Mouse (Mus musculus): ENCODE measurements around the gene 4933417A18Rik. TPM values are rescaled to one million over a fixed set of nuclear protein-coding genes. Genes with fewer than 3 reads are reported as not detected.

The 4933417A18Rik gene
- not detected for polyA plus RNA-seq (2017; shearing (Covaris generic))

GRCm38 (mm10) chr13:34924210-34924609 is at the start of gene 4933417A18Rik, which contains the start of gene Fam217a:
4933417A18Rik (plus strand) TSS chr13:34924409.
Fam217a (minus strand) TSS chr13:34924310.

DNA sequence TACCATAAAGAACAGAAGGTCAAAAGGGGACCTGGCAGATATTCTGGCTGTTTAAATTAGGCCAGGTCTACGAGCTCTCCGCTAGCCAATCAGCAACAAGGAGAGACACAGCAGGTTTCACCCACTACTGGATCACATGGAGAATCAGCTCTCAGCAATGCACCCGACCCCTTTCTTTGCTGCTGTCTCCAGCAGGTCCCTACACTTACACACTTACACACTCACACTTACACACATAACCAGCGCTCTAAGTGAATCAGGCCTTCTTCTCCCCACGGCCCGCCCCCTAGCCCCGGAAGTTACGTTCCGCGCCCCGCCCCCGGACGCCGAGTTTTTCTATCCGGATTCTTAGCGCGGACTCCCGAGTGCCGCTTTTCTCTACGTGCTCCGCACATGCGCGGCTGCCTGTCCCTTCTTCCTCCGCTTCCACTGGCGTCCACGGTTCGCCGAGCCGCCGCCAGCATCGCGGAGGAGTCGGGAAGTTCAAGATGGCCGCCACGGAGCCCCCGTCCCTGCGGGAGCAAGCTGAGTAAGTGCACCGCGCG is 49.0 kb upstream of the 4933417A18Rik start, which contains the start of gene Prpf4b:
Prpf4b (plus strand) TSS at position 137 of the 545 bp plus-strand sequence.

DNA sequence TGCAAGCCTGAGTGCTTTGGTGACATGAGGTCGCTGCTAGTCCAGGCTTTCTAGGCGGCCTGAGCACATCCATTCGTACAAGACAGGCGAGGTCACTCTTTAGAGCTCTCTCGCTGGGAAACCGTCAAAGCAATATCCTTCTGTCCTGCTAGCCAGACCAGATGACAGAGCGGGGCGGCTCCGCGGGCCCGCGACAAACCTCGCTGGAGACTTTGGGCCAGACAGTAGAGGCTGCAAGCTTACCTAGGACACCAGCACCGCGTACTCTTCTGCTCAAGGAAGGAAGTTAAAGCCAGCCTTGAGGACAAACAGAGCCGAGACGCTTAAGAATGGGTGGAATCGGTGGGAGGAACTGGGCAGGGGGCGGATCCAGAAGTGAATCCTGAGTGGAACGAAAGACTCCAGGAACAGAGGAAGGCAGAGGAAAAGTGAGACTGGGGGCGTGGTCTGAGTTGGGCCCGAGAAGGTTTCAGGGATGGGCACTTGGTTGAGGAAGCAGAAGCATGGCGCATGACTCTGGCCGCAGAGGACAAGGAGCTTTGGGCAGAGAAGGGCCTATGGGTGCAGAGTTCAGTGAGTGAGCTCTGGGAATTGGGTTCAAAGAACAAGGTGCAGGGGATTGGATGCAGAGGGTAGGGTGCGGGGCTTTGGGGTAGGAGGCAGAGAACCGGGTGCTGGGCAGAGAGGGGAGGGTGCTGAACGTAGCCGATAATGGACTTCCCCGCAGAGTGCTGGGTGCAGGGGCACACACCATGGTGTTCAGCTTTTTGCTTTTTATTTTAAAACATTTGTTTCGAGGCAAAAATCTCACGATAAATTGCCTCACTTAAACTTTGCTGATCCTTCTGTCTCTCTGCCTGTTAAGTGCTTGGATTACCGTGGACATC is 39.5 kb downstream of the 4933417A18Rik start, which contains the start of gene Eci3:
Eci3 (minus strand) TSS at position 300 of the 887 bp plus-strand sequence.

Other genes starting within 250 kb of the 4933417A18Rik start
- gene Fam50b, start 189.6 kb upstream of the 4933417A18Rik start, polyA plus RNA-seq (2017; shearing (Covaris generic)), result not detected
- 10 to 100 TPM; 96.1 to 96.5 TPM for gene Prpf4b, start 49.1 kb upstream of the 4933417A18Rik start, polyA plus RNA-seq (2017; shearing (Covaris generic))
- gene Fam217a, start 99 bp upstream of the 4933417A18Rik start, polyA plus RNA-seq (2017; shearing (Covaris generic)), result under 1 TPM in 1 of 2 experiments, not detected in 1; 0.95 TPM
- gene Eci3, start 39.4 kb downstream of the 4933417A18Rik start, polyA plus RNA-seq (2017; shearing (Covaris generic)), result under 1 TPM in 1 of 2 experiments, not detected in 1; 0.77 TPM
- 10 to 100 TPM; 50.8 to 58.0 TPM for gene Eci2, start 102.7 kb downstream of the 4933417A18Rik start, polyA plus RNA-seq (2017; shearing (Covaris generic))